Mouse (Mus musculus) neural tube, embryonic 10.5 days (tissue): ENCODE data around the gene Syt16.

Experiments
- DNase-seq: peaks from one replicate; pipeline ENCODE4 v3.0.0-alpha.2; 2017; ENCODE audit warnings: low spot score; ENCODE audit errors: extremely low spot score

The Syt16 gene

DNA sequence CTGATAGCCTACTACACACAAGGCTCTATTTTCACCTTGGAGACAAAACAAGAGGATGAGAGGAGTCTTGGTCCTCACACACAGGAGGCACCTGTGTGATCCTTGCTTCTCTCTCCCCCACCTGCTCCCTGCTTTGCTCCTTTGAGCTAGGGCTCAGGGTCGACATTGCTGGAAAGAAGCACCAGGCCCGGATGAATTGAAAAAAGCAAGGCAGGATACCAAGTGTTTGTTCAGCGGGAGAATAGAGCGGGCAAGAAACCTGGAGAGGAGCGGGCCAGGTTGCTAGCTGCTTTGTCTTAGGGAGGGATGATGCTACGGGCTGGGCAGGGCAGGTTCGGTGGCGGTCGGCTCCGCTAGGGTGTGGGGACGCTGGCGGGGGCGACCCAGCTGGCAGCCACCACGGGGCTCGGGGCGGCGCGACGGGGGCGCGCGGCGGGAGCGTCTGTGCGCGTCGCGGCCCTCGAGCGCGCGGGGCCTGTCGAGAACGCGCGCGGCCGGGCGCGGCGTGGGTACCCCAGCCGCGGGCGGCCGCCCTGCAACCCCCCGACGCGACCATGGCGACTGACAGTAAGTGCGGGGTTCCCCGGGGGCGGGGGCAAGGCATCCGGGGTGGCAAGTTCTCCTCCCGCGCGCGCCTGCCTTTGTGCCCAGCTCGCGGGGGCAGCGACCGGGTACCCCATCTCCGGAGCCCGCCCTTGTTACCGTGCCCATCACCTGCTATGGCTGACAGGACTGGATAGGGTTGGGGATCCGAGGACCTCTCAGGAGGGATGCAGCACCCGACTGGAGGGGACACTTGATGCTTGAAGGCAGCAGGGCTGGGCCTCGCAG lies at the start of gene Syt16:
Syt16 (plus strand) TSS at position 365 of the 831 bp plus-strand sequence.
- peak; percentile 48 for DNase-seq

DNA sequence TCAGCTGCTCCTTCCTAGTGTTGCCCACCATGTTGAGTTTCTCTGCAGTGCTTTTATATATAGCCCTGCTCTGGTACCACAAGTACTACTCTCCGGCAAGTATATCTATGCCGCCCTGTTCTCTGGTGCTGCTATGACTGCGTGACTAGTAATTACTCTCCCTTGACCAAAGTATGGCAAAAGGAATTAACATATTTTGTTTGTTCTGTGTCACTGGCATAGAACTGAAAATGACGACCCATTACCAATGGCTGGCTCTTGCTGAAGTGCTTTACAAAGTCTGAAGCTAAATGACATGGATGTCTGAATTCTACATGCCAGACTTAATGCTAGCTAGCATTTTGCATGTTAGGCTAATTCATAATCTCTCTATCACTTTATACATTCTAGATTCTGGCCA lies 49.0 kb upstream of the Syt16 start:
- no peak for DNase-seq

DNA sequence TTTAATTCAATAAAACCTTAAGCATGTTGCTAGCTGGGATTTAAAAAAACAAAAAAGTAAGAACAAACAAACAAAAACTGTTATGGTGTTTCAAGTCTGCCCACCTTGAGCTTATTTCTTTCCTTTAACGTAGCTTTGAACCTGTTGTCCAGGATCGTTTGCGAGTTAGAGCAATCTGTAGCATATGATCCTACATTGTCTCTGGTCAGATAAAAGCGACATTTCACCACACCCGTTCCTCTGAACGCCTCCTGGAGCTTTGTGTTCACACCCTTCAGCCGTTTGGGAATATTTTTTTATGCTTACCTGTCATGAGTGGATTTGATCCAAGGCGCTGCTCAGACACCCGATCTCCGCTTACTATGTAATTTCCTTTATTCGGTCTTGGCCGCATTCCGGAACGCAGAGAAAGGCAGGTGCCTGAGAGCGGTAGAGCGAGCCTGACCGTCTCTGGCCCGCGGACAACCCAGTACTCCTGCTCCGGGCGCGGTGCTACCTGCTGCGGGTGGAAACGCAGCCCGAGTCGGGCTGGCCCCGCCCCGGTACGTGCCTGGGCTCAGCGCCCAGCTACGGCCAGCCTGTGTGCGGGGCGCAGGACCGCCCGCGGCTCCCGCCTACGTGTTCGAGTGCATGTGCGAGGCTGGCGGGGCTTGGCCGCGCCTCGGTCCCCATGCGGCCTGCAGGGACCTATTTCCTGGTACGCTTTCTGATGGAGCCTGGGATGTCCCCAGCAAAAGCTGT lies 48.0 kb upstream of the Syt16 start:
- DNase-seq: peak; percentile 53

DNA sequence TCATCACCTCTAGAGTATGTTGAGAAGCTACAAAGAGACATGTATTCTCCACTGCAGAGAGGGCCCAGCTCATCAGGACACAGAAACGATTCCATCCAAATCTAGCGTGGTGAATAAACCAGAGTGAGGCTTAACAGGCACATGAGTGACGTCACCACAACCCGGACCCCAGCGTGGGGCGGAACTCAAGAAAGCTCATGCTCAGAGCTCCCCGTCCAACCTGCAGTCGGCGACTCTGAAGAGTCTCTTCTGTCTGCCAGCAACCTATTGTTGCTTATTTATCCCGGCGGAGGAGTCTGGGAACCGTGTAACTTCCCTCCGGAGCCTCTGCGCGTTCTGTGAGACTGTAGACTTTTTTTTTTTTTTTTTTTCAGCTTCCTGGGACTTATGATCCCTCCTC lies 44.6 kb upstream of the Syt16 start:
- peak; percentile 58 for DNase-seq

DNA sequence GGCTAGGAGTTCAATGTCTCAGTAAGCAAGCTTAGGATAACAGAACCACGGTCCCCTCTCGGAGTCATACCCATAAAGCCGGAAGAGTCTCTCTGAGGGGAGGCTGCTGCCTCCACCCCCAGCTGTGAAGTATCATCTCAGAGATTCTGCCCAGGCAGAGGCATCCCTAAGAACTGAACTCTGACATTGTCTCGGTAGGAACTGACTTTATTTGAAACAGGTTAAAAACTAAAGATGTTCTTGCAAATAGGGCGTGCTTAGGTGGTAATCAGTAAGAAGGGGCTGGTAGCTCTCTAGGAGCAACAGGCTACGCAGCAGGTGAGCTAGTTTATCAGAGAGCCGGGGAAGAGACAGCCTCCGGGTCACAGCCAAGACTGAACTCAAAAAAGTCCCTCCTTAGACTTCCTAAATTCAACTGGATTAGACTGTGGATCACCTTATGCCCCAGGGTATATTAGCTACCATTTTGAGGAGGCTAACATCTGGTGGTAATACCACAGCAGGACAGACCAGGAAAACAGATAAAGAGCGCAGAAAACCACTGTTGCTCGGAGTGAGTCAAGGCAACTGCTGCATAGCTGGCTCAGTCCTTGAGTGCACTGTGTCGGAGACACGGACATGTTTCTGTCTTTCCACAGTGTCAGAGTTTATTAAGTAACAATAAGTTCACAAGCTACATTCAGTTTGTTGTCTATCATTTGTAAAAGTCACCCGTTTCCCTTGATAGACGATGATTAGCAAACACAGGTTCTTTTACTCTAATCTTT lies 43.9 kb upstream of the Syt16 start:
- no peak for DNase-seq

DNA sequence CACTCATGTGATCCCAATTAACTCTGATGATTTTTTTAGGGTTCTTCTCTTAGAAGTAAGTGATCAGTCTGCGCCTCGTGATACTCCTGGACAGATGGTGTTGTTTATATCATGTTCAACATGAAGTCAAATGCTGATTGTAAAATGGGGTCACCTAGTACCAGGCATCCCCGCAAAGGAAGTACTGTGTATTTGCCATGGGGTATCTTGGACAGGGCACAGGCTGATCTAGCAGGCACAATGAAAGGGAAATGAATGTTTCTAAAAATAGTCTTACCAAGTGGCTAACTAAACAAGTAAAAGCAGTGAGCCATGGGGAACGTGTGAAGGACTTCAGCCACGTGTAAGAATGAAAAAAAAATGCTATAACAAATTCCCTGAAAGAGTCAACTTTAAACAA lies 42.7 kb upstream of the Syt16 start:
- no peak for DNase-seq

DNA sequence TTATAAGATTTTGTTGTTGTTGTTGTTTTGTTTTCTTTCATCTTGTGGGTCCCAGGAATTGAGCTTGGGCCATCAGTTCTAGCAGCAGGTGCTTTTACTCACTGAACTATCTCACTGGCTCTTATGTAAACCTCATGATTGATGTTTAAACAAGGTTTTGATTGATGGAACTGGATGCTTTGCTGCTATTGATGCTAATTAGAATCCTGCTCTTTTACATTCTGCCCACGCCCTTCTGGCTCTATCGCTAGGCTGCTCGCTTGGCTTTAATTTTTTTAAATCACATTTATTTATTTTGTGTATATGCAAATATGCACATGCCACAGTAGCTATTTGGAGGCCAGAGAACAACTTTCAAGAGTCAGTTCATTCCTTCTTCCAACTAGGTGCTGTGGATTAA lies 39.8 kb upstream of the Syt16 start:
- no peak for DNase-seq

DNA sequence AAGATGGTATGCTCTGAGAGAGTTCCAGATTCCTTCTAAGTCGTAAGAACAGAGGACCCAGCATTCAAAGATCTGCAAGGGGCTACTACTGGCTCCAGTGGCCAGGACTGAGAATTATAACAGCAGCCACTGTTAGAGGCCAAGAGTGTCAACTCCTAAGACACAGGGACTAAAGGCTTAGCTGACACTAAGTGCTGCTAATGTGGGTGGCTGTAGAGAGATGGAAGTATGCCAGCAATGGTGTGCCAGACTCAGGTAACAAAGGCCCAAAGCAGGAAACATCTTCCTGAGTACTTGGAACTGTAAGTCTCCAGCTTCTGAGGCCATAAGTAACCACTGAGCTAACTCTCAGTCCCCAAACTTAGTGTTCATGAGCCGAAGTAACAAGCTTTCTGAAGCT lies 38.6 kb upstream of the Syt16 start:
- DNase-seq: no peak

DNA sequence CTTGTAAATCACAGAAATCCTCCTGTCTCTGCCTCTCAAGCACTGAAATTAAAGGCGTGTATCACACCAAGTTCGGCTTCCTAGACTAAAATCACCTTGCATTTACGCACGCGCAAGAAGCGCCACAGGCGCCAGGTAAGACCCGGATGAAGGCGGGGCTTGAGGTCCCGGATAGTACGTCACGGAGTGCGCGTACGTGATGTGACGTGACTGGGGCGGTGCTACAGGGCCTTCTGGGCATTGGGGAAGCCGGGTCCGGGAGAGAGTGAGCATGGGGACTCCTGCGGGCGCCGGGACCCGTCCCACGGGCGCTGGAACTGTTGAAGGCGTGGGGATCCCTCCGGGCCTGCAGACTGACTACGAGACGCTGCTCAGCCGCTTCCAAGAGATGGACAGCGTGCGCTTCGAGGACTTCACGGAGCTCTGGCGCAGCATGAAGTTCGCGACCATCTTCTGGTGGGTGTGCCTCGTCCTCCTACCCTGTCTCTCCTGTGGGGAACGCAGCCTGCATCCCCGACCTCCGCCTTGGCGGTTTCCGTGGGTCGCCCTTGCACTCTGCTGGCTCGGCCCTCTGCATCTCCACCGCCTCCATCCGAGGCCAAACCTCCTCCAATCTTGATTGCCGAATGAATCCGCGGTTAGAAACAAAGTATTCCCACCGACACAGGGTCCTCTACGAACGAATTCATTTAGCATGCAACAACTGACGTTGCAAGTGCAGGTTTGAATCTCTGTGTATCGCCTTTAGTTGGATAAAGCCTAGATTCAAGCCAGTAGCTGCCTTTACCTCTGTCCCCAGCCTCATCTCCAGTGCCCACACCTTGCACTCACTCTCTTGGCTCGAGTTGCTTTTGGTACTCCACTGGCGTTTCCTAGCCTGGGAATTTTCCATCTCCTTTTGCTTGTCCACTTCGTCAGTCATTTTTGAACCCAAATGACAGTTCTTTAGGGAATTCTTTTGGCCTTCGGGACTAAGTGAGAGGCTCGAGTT lies 32.9 kb upstream of the Syt16 start, which contains the start of gene Snapc1:
Snapc1 (plus strand) TSS at position 191 of the 991 bp plus-strand sequence.
- DNase-seq: peak; percentile 98

DNA sequence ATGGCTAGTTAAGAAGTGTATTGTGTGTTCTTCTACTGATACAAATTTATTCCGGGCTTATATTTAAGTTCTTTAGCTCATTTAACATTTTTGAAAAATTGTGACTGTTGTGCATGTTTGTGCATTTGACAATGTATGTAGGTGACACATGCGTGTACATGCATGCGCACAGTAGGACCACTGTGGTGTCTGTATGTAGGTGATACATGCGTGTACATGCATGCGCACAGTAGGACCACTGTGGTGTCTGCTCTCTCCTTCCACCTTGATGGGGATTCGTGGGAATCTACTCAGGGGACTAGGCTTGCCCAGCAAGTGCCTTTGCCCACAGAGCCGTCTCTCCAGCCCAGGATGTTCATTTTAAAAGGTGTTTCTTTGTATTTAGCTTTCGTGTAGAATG lies 28.3 kb upstream of the Syt16 start:
- no peak for DNase-seq

DNA sequence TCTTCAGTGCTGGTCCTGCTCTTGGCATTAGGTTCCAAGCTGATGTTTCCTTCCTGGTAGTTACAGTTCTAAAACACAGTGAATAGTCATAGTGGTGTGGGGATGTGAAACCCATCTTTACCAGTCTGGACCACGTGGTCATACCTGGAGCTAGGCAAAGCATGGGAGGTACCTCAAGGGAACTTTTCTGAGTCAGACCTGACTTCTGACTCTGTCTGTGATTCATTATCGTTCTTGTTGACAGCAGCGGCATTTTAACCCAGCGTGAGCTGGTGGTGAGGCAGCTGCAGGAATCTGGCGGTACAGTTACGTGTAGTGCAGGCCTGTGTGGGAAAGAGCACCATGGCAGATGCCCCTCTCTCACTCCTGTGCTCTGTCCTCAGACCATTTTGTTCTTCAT lies 22.9 kb upstream of the Syt16 start:
- no peak for DNase-seq

DNA sequence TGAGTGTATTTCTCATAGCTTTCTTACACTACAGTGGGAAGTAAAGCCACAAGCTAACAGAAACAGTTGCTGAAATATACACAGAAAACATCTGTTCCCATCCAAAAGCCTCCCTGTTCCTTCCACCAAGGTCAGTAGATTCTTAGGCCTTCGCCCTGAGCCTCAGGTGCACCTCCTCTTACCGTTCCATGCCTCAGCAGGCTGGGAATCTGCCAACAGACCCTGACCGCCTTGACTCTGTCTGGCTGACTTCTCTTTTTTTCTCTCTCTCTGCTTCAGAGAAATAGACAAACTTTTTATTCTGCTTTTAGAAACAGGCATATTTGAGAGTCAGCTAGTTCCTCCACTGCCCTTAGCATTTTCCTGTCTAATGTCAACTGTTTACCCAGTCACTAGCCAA lies 19.3 kb upstream of the Syt16 start:
- no peak for DNase-seq

DNA sequence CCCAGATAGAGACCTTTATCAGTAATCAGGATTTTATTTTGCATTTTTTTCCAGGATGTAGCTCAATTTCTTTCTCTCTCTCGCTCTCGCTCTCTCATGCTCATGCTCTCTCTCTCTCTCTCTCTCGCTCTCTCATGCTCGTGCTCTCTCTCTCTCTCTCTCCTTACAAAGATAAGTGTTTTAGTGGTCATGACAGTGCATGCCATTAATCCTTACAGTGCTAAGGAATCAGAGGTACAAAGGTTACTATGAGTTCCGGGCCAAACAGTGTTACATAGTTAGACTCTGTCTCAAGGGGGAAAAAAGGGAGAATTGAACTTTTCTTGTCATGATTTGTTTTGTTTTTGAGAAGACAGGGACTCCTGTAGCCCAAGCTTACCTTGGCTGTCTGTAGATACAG lies 17.8 kb upstream of the Syt16 start:
- no peak for DNase-seq

DNA sequence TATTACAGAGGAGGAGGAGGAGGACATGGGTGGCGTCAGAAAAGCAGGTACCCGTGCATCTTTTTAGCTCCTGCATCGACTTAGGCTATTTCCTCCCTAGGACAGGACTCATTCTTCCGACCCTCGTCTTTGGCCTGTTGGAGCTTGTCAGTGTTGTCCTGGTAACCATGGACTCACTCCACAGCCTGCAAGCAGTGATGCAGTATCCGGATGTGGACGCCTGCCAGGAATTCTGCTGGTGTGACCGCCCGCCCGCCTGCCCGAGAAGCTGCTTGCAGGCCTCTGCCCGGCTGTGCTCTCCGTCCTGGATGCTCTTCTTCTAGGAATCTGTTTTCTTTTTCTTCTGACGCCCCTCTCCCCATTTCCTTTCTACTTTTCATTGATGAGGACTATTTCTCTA lies 14.9 kb upstream of the Syt16 start:
- no peak for DNase-seq

DNA sequence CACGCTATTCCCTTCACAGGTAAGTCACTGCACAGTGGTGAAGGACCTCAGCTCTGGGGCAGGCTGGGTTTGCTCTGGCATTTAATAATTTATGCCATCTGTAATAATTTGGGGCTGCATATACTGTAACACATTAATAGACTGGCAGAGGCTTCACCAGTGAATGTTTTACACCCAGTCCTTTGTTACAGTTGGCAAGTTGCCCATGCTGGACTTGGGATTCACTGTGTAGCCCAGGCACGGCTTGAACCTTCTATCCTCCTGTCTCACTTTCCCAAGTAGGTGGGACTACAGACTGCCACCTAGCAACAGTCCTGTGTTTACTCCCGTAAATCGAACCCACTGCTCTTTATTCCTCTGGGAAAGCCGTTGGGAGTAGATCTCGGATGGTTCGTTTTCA lies 11.2 kb upstream of the Syt16 start:
- no peak for DNase-seq

DNA sequence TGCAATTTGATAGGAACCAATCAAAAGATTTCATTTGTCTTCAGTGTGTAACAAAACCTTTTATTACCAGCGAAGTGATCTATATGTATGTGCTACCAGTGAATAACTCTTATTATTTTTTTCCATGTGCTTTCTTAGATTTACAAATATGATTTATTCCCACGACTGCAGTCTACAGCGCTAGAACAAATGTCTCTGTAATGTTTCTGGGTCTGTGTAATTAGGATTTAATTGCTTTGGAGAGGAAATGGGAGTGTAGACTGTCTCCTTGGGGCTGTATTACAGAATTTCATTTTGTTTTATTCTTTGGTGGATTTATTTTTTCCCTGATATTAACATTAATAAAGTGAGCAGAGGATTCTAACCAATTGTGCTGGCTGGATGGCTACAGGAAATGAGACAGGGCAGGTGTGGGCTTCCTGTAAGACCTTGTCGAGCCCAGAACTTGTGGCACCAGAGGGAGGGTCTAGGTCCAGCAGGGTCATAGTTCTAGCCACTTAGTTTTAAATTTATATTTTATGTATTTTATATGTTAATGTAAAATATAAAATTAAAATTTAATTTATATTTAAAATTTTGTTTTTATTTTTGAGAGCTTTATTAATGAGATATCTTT lies 9.0 kb upstream of the Syt16 start:
- DNase-seq: no peak

DNA sequence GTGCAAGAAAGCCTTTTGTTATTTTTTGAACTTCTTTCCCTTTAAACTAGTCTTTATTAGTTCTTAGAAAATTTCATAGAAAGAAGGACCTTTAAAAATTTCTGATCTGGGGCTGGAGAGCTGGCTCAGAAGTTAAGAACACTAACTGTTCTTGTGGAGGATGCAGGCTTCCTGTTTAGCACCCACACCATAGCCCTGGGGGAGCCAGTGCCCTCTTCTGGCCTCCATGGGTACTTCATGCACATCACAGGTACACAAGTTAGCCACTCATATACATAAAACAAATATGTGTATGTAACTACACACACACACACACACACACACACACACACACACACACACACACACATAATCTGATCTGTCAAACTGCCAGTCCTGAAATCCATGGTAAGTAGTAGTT lies 7.9 kb upstream of the Syt16 start:
- no peak for DNase-seq

DNA sequence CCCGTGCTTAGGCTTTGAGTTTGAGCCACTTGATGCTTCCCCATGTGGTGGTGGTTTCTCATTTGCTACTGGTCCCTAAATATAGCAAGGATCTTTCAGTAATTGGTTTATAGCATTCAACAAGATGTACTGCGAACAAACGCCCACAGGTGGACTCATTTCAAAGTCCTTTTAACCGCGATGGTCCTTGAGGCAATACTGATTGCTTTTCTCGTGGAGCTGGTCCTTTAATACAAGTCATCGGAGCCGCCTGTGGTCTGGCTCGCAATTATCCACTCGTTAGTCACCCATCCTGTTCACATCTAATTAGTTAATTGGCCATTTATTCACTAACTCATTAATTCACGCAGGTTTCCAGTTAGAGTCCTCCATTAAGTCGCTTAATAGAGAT lies 560 bp upstream of the Syt16 start:
- no peak for DNase-seq

DNA sequence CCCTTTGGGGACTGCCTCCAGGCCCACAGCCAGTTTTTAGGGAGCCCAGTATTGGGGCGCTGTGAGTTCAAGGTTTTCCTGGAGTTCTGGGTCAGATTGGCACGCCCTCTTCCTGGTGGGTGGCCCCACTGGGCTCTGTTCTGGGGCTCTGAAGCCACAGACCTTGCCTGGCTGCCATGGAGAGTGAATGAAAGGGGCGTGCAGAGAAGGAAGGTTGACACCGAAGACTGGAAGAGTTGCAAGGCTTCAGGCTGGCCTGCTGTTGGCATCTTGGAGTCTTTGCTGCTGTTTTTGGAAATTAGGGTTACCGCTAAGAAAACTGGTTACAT lies 631 bp downstream of the Syt16 start:
- no peak for DNase-seq

DNA sequence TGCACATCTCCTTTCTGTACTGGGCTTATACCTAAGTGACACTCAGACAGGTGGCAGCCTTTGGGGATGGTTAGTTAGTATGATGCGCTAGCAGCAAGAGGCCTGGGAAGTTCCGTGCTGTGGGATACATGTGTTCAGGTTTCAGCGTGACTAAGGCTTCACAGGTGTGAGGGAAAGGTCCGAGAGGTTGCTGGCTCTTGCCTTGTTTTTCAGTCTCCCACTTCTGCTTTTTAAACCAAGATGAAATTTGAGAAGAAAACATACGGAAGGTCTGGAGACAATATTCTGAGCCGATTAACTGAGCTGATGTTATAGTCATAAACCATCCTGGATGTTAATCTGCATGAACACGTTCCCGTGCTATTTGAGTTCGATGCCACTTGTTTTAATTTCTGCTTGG lies 5.0 kb downstream of the Syt16 start:
- no peak for DNase-seq
